Mouse (Mus musculus) urinary bladder, postnatal 0 days (tissue): Measurements from ENCODE around the gene Dnajb8. TPM values are rescaled to one million over a fixed set of nuclear protein-coding genes. Genes with fewer than 3 reads are reported as not detected.

Experiments
- polyA plus RNA-seq: library from polyadenylated mRNA; unstranded; fragments of >200 nt; fragmentation: Nextera tagmentation; extraction: Ambion mirVana; gene quantifications from 2 replicates; pipeline ENCODE4 v1.2.1, GENCODE M21; 2015

The Dnajb8 gene
- polyA plus RNA-seq, result not detected in 2 replicates

GRCm38 (mm10) chr6:88221968-88222367 lies at the start of gene Dnajb8:
TSS of gene Dnajb8 (plus strand) at chr6:88222268.

GRCm38 (mm10) chr6:88193433-88194052 lies 28.5 kb upstream of the Dnajb8 start, which contains the start of gene Gata2:
TSS of gene Gata2 (plus strand) at chr6:88193891.

Other genes starting within 250 kb of the Dnajb8 start
- 12.3 and 13.6 TPM in 2 replicates for gene H1fx, start 240.6 kb upstream of the Dnajb8 start, polyA plus RNA-seq
- 312 and 336 TPM in 2 replicates for gene Rab7, start 177.0 kb upstream of the Dnajb8 start, polyA plus RNA-seq
- gene Rpn1, start 137.8 kb upstream of the Dnajb8 start, polyA plus RNA-seq, result 167 and 210 TPM in 2 replicates
- gene Gata2, start 28.4 kb upstream of the Dnajb8 start, polyA plus RNA-seq, result 63.3 and 65.8 TPM in 2 replicates
- gene Eefsec, start 224.3 kb downstream of the Dnajb8 start, polyA plus RNA-seq, result 19.9 and 22.3 TPM in 2 replicates
- 49.2 and 53.3 TPM in 2 replicates for gene Ruvbl1, start 243.1 kb downstream of the Dnajb8 start, polyA plus RNA-seq